Mouse (Mus musculus): Measurements from ENCODE around the gene Rims4.

- TF ChIP-seq CTCF (IDR thresholded peaks at IDR 0.05; ENCODE audit: borderline replicate concordance, insufficient read depth, low read depth, low read length), result no peak
- no peak for TF ChIP-seq POLR2A (IDR thresholded peaks at IDR 0.05; ENCODE audit: borderline replicate concordance, insufficient read depth, low read length)
These were observed 26.0 kb upstream of the Rims4 start for GRCm38 (mm10) chr2:163944511-163944910.

Data from cerebellum, adult 2 months (tissue).